ENCODE assay signal across 8 mouse cellular contexts in genomic region chr10:75872915-75873542, GRCm38 (mm10). TPM values are rescaled to one million over a fixed set of nuclear protein-coding genes. Genes with fewer than 3 reads are reported as not detected.
DNase-seq lines count a peak whose midpoint lies in the region; ATAC-seq and TF ChIP-seq lines count a peak whose summit lies in the region.

No protein-coding gene starts in this region.

- peak overlapping the region; percentile 59 for H3K9ac ChIP-seq in embryonic facial prominence, embryonic 13.5 days

- peaks cover 12% of the 10 kb centered on the region for H3K4me1 ChIP-seq in embryonic facial prominence, embryonic 13.5 days
- peaks cover 9% of the 10 kb centered on the region; the same call in 1 of the 2 replicates for H3K4me1 ChIP-seq in kidney, adult 2 months (ENCODE audit: control insufficient read depth, insufficient read depth, low read length)
- H3K4me1 ChIP-seq in limb, embryonic 10.5 days = peaks cover 17% of the 10 kb centered on the region
- peaks cover 24% of the 10 kb centered on the region for H3K4me1 ChIP-seq in midbrain, embryonic 10.5 days
- peaks cover 2% of the 10 kb centered on the region; the same call in 1 of the 2 replicates for H3K4me1 ChIP-seq in small intestine, adult 2 months (ENCODE audit: control insufficient read depth, insufficient read depth, insufficient read length, low read length)

- peak overlapping the region; percentile 71 for H3K27ac ChIP-seq in embryonic facial prominence, embryonic 13.5 days
- H3K27ac ChIP-seq in kidney, adult 2 months (ENCODE audit: insufficient read depth, low read depth, low read length) = no peak overlapping the region
- H3K27ac ChIP-seq in limb, embryonic 10.5 days = peak overlapping the region; percentile 86
- H3K27ac ChIP-seq in midbrain, embryonic 10.5 days (replicated peaks) = peak overlapping the region; percentile 92
- H3K27ac ChIP-seq in small intestine, adult 2 months (ENCODE audit: insufficient read depth, low read depth, low read length) = no peak overlapping the region

- no peaks in the 10 kb centered on the region for H3K27me3 ChIP-seq in embryonic facial prominence, embryonic 13.5 days
- H3K27me3 ChIP-seq in kidney, adult 2 months (replicated peaks; ENCODE audit: control insufficient read depth, insufficient read depth, low read length) = no peaks in the 10 kb centered on the region
- H3K27me3 ChIP-seq in limb, embryonic 10.5 days (ENCODE audit: low read depth, poor library complexity, severe bottlenecking) = no peaks in the 10 kb centered on the region
- no peaks in the 10 kb centered on the region for H3K27me3 ChIP-seq in midbrain, embryonic 10.5 days (ENCODE audit: low read depth, poor library complexity, severe bottlenecking)
- H3K27me3 ChIP-seq in small intestine, adult 2 months (ENCODE audit: control insufficient read depth, insufficient read depth, low read length) = no peaks in the 10 kb centered on the region

- H3K4me2 ChIP-seq in embryonic facial prominence, embryonic 13.5 days = peak overlapping the region; percentile 67

- TF ChIP-seq POLR2A in kidney, adult 2 months (IDR thresholded peaks at IDR 0.05; ENCODE audit: low read depth, low read length) = no peak
- TF ChIP-seq POLR2A in small intestine, adult 2 months (IDR thresholded peaks at IDR 0.05; ENCODE audit: low read depth, low read length) = no peak

- peak; percentile 97 for ATAC-seq in embryonic facial prominence, embryonic 13.5 days (ENCODE audit: insufficient number of reproducible peaks, insufficient read depth, low FRiP score, low TSS enrichment, low read depth)

- no peaks in the 10 kb centered on the region for H3K9me3 ChIP-seq in embryonic facial prominence, embryonic 13.5 days
- no peaks in the 10 kb centered on the region for H3K9me3 ChIP-seq in limb, embryonic 10.5 days (replicated peaks)
- H3K9me3 ChIP-seq in midbrain, embryonic 10.5 days (replicated peaks) = no peaks in the 10 kb centered on the region

- TF ChIP-seq CTCF in kidney, adult 2 months (conservative IDR thresholded peaks at IDR 0.05; ENCODE audit: insufficient read depth, insufficient read length, low read depth, low read length) = no peak
- TF ChIP-seq CTCF in small intestine, adult 2 months (IDR thresholded peaks at IDR 0.05; ENCODE audit: extremely low read depth, insufficient read length, insufficient replicate concordance, low read depth, low read length) = no peak

- WGBS in embryonic facial prominence, embryonic 13.5 days = 2% methylated on average over 11 of the region's 11 CpGs
- WGBS in kidney, adult 2 months = 5% methylated on average over 11 of the region's 11 CpGs
- 3% methylated on average over 11 of the region's 11 CpGs for WGBS in limb, embryonic 10.5 days
- 2% methylated on average over 11 of the region's 11 CpGs for WGBS in midbrain, embryonic 10.5 days
- 5% methylated on average over 11 of the region's 11 CpGs for WGBS in small intestine, adult 2 months

- H3K36me3 ChIP-seq in embryonic facial prominence, embryonic 13.5 days = no peaks in the 10 kb centered on the region
- no peaks in the 10 kb centered on the region for H3K36me3 ChIP-seq in kidney, adult 2 months (ENCODE audit: control insufficient read depth, insufficient read depth, low read length)
- H3K36me3 ChIP-seq in limb, embryonic 10.5 days = no peaks in the 10 kb centered on the region
- H3K36me3 ChIP-seq in midbrain, embryonic 10.5 days = no peaks in the 10 kb centered on the region
- H3K36me3 ChIP-seq in small intestine, adult 2 months (ENCODE audit: control insufficient read depth, insufficient read depth, low read length) = no peaks in the 10 kb centered on the region

- peak; percentile 32 to 41 for DNase-seq in B cell, adult 2 months
- peak; percentile 92 for DNase-seq in adrenal gland, postnatal 14 days
- peak; percentile 76 for DNase-seq in heart, adult 8-10 months (ENCODE audit: low spot score)
- DNase-seq in kidney, adult 2 months = peak; percentile 79
- peak; percentile 74 for DNase-seq in limb, embryonic 10.5 days (ENCODE audit: low spot score)
- DNase-seq in midbrain, embryonic 10.5 days (ENCODE audit: low spot score) = peak; percentile 89

- peak overlapping the region; percentile 36 for H3K4me3 ChIP-seq in embryonic facial prominence, embryonic 13.5 days
- peak overlapping the region; percentile 46 for H3K4me3 ChIP-seq in kidney, adult 2 months (ENCODE audit: insufficient read depth, low read depth, low read length)
- H3K4me3 ChIP-seq in limb, embryonic 10.5 days = peak overlapping the region; percentile 50
- peak overlapping the region; percentile 48 for H3K4me3 ChIP-seq in midbrain, embryonic 10.5 days
- peak overlapping the region; percentile 63 for H3K4me3 ChIP-seq in small intestine, adult 2 months (ENCODE audit: low read depth, low read length)

RNA-seq across cellular contexts. Expression of gene Mif, which starts 13.0 kb away (rescaled TPM):
- 259 and 296 TPM in 2 replicates for total RNA-seq in adrenal gland, postnatal 14 days (2021)
- 1,667 and 1,727 TPM in 2 replicates for polyA plus RNA-seq in embryonic facial prominence, embryonic 13.5 days (2015; fragmentation: Nextera tagmentation; extraction: Ambion mirVana)
- 100 to 1,000 TPM; 216 to 258 (median 253) TPM for total RNA-seq in heart, adult 8-10 months (2022)
- 3,280 and 4,796 TPM in 2 replicates for polyA plus RNA-seq in kidney, adult 2 months (2012; rRNA removed)
- 3,225 and 4,131 TPM in 2 replicates for polyA plus RNA-seq in limb, embryonic 10.5 days (2016; fragmentation: Nextera tagmentation; extraction: Ambion mirVana)
- 2,515 and 3,289 TPM in 2 replicates for polyA plus RNA-seq in midbrain, embryonic 10.5 days (2016; fragmentation: Nextera tagmentation; extraction: Ambion mirVana)
- polyA plus RNA-seq in small intestine, adult 2 months (2012; rRNA removed) = 755 and 830 TPM in 2 replicates

RNA-seq across cellular contexts. Expression of gene Derl3, which starts 20.2 kb away (rescaled TPM):
- 1.8 and 1.9 TPM in 2 replicates for total RNA-seq in adrenal gland, postnatal 14 days (2021)
- 2.6 and 3.9 TPM in 2 replicates for polyA plus RNA-seq in embryonic facial prominence, embryonic 13.5 days (2015; fragmentation: Nextera tagmentation; extraction: Ambion mirVana)
- under 1 TPM in 2 of 4 experiments, not detected in 2; 0.34 to 0.35 TPM for total RNA-seq in heart, adult 8-10 months (2022)
- 5.0 and 6.4 TPM in 2 replicates for polyA plus RNA-seq in kidney, adult 2 months (2012; rRNA removed)
- 3.1 and 3.8 TPM in 2 replicates for polyA plus RNA-seq in limb, embryonic 10.5 days (2016; fragmentation: Nextera tagmentation; extraction: Ambion mirVana)
- polyA plus RNA-seq in midbrain, embryonic 10.5 days (2016; fragmentation: Nextera tagmentation; extraction: Ambion mirVana) = 1.4 and 1.8 TPM in 2 replicates
- 145 and 219 TPM in 2 replicates for polyA plus RNA-seq in small intestine, adult 2 months (2012; rRNA removed)

RNA-seq across cellular contexts. Expression of gene Gstt2, which starts 35.8 kb away (rescaled TPM):
- total RNA-seq in adrenal gland, postnatal 14 days (2021) = 33.3 and 40.9 TPM in 2 replicates
- polyA plus RNA-seq in embryonic facial prominence, embryonic 13.5 days (2015; fragmentation: Nextera tagmentation; extraction: Ambion mirVana) = 5.9 and 9.1 TPM in 2 replicates
- total RNA-seq in heart, adult 8-10 months (2022) = 10 to 100 TPM in 3 of 4 experiments, 1 to 10 TPM in 1; 7.3 to 16.9 (median 13.2) TPM
- 1,054 and 1,473 TPM in 2 replicates for polyA plus RNA-seq in kidney, adult 2 months (2012; rRNA removed)
- 4.9 and 6.5 TPM in 2 replicates for polyA plus RNA-seq in limb, embryonic 10.5 days (2016; fragmentation: Nextera tagmentation; extraction: Ambion mirVana)
- 7.6 and 8.3 TPM in 2 replicates for polyA plus RNA-seq in midbrain, embryonic 10.5 days (2016; fragmentation: Nextera tagmentation; extraction: Ambion mirVana)
- polyA plus RNA-seq in small intestine, adult 2 months (2012; rRNA removed) = 68.6 and 89.9 TPM in 2 replicates

RNA-seq across cellular contexts. Expression of gene Smarcb1, which starts 48.4 kb away (rescaled TPM):
- 75.0 and 79.3 TPM in 2 replicates for total RNA-seq in adrenal gland, postnatal 14 days (2021)
- polyA plus RNA-seq in embryonic facial prominence, embryonic 13.5 days (2015; fragmentation: Nextera tagmentation; extraction: Ambion mirVana) = 229 and 250 TPM in 2 replicates
- 10 to 100 TPM; 17.3 to 25.0 (median 21.4) TPM for total RNA-seq in heart, adult 8-10 months (2022)
- 34.6 and 37.7 TPM in 2 replicates for polyA plus RNA-seq in kidney, adult 2 months (2012; rRNA removed)
- 285 and 294 TPM in 2 replicates for polyA plus RNA-seq in limb, embryonic 10.5 days (2016; fragmentation: Nextera tagmentation; extraction: Ambion mirVana)
- polyA plus RNA-seq in midbrain, embryonic 10.5 days (2016; fragmentation: Nextera tagmentation; extraction: Ambion mirVana) = 294 and 296 TPM in 2 replicates
- polyA plus RNA-seq in small intestine, adult 2 months (2012; rRNA removed) = 19.9 and 34.1 TPM in 2 replicates

RNA-seq across cellular contexts. Expression of gene Gstt4, which starts 50.7 kb away (rescaled TPM):
- total RNA-seq in adrenal gland, postnatal 14 days (2021) = 0.59 and 0.79 TPM in 2 replicates
- polyA plus RNA-seq in embryonic facial prominence, embryonic 13.5 days (2015; fragmentation: Nextera tagmentation; extraction: Ambion mirVana) = not detected in 2 replicates
- total RNA-seq in heart, adult 8-10 months (2022) = not detected
- 0.11 and 0.23 TPM in 2 replicates for polyA plus RNA-seq in kidney, adult 2 months (2012; rRNA removed)
- polyA plus RNA-seq in limb, embryonic 10.5 days (2016; fragmentation: Nextera tagmentation; extraction: Ambion mirVana) = not detected in 2 replicates
- polyA plus RNA-seq in midbrain, embryonic 10.5 days (2016; fragmentation: Nextera tagmentation; extraction: Ambion mirVana) = not detected in 2 replicates
- not detected in 2 replicates for polyA plus RNA-seq in small intestine, adult 2 months (2012; rRNA removed)

Comparison
In these comparisons a context has a peak if more than half of its experiments do, and no peak if none do; other contexts are left out.
1. DNase-seq: peak in every context shown above with its lines; median percentile 92 in adrenal gland, postnatal 14 days; 89 in midbrain, embryonic 10.5 days; 79 in kidney, adult 2 months; 76 in heart, adult 8-10 months; 74 in limb, embryonic 10.5 days; 36 in B cell, adult 2 months.
2. H3K27ac ChIP-seq: peak in embryonic facial prominence, embryonic 13.5 days (single experiment), limb, embryonic 10.5 days (single experiment) and midbrain, embryonic 10.5 days (single experiment); none in kidney, adult 2 months (single experiment) and small intestine, adult 2 months (single experiment).
3. RNA of gene Derl3, which starts 20.2 kb away (polyA plus RNA-seq): 145 to 219 TPM in small intestine, adult 2 months; 5.0 to 6.4 TPM in kidney, adult 2 months, 3.1 to 3.8 TPM in limb, embryonic 10.5 days, 2.6 to 3.9 TPM in embryonic facial prominence, embryonic 13.5 days and 1.4 to 1.8 TPM in midbrain, embryonic 10.5 days; every median in the first group is over 10 times any median in the second.
4. RNA of gene Gstt2, which starts 35.8 kb away (polyA plus RNA-seq): 1,054 to 1,473 TPM in kidney, adult 2 months; 68.6 to 89.9 TPM in small intestine, adult 2 months, 7.6 to 8.3 TPM in midbrain, embryonic 10.5 days, 4.9 to 6.5 TPM in limb, embryonic 10.5 days and 5.9 to 9.1 TPM in embryonic facial prominence, embryonic 13.5 days; every median in the first group is over 10 times any median in the second.
5. Peak in every context shown above with its lines, with median percentiles within 50 percentile points of each other: H3K4me3 ChIP-seq.